Mouse (Mus musculus) hindbrain, postnatal 0 days (tissue): ENCODE results near the gene Gdnf. TPM values are rescaled to one million over a fixed set of nuclear protein-coding genes. Genes with fewer than 3 reads are reported as not detected.

ENCODE experiments used
- ATAC-seq: fragments of 200-750 bp; cut with Nextera tagmentation; 2 replicates; pipeline ENCODE4 v1.8.0; 2017; ENCODE audit warnings: mild to moderate bottlenecking, moderate TSS enrichment, moderate library complexity
- DNase-seq: peaks from one replicate; pipeline ENCODE4 v3.0.0-alpha.2; 2015; ENCODE audit warnings: low spot score
- H3K27ac ChIP-seq: fragments of 300-500 bp; sonication (generic); 2 replicates; pipeline ENCODE4 v1.5.1; 2014; ENCODE audit warnings: mild to moderate bottlenecking
- H3K27me3 ChIP-seq: fragments of 300-500 bp; sonication (generic); 2 replicates; pipeline ENCODE4 v1.6.1; 2014; ENCODE audit warnings: low read length, mixed read lengths; ENCODE audit not compliant: insufficient read depth
- H3K36me3 ChIP-seq: fragments of 300-500 bp; sonication (generic); 2 replicates; pipeline ENCODE4 v1.6.1; 2014; ENCODE audit warnings: low read length, mixed read lengths; ENCODE audit not compliant: insufficient read depth
- H3K4me1 ChIP-seq: fragments of 300-500 bp; sonication (generic); 2 replicates; pipeline ENCODE4 v1.6.1; 2014; ENCODE audit warnings: antibody characterized with exemption, low read length, mixed read lengths; ENCODE audit not compliant: insufficient read depth
- H3K4me2 ChIP-seq: fragments of 300-500 bp; sonication (generic); 2 replicates; pipeline ENCODE4 v1.6.1; 2014; ENCODE audit warnings: low read depth, mild to moderate bottlenecking, low read length, moderate library complexity, mixed read lengths
- H3K4me3 ChIP-seq: fragments of 300-500 bp; sonication (generic); 2 replicates; pipeline ENCODE4 v1.5.1; 2014; ENCODE audit warnings: low read length
- H3K9ac ChIP-seq: fragments of 300-500 bp; sonication (generic); replicated peaks from 2 replicates; pipeline ENCODE4 v1.6.1; 2014; ENCODE audit warnings: mild to moderate bottlenecking, low read length, moderate library complexity, mixed read lengths
- H3K9me3 ChIP-seq: fragments of 300-500 bp; sonication (generic); 2 replicates; pipeline ENCODE4 v1.6.1; 2016; ENCODE audit warnings: low read length, mixed read lengths
- CTCF ChIP-seq: IDR thresholded peaks from 2 replicates; pipeline ENCODE4 v1.5.1; 2016; ENCODE audit warnings: antibody characterized with exemption, control low read depth, low read depth
- WGBS: fragments of 180-500 bp; shearing (Covaris S2); extraction: QIAGEN DNeasy Blood & Tissue Kit; methylation state at CpG from one replicate; pipeline ENCODE4 v1.1.7; 2014; 5-methylcytosine and 5-hydroxymethylcytosine counted together
- polyA plus RNA-seq: library from polyadenylated mRNA; unstranded; fragments of >200 nt; fragmentation: Nextera tagmentation; extraction: Ambion mirVana; gene quantifications from 2 replicates; pipeline ENCODE4 v1.2.1, GENCODE M21; 2015
- total RNA-seq: library from RNA; depleted of rRNA; stranded (reverse); fragments of >200 nt; gene quantifications from 2 replicates; pipeline ENCODE4 v1.2.3, GENCODE M21; 2014

Gdnf gene
- total and polyA plus RNA-seq, 2 experiments from 2014 or later = 0.18 to 0.47 TPM

GRCm38 (mm10) chr15:7857418-7857817 is 46.8 kb downstream of the Gdnf start:
- 69% methylated on average over 13 of the region's 13 CpGs for WGBS
- no peaks in the 10 kb centered on the region for H3K27me3 ChIP-seq
- no peak overlapping the region for H3K4me2 ChIP-seq
- DNase-seq (no peak), ATAC-seq (no peak)
- no peak overlapping the region for H3K27ac ChIP-seq
- no peak for TF ChIP-seq CTCF
- H3K9me3 ChIP-seq = no peaks in the 10 kb centered on the region
- no peak overlapping the region for H3K4me3 ChIP-seq
- no peaks in the 10 kb centered on the region for H3K36me3 ChIP-seq
- H3K4me1 ChIP-seq = no peaks in the 10 kb centered on the region
- H3K9ac ChIP-seq = no peak overlapping the region

DNA sequence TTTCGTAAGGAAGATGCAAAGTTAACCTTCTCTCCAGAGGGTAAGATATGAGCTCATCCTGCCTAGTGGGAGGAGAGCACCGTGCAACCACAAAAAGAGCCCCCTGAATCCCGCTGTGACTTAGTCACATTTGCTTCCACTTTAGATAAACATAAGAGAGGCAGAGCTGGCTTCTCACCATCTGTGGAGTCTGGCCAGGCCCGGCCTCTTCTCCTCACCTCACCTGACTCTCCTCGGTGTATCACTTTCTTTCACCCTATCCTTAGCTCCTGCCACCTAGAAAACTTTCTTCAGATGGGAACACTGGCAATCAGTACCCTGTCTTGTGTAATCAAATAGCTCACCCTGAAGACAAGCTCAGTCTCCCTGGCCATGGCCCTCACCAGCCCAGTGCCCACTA is 48.2 kb downstream of the Gdnf start:
- DNase-seq = no peak
- WGBS = 74% methylated on average over 5 of the region's 5 CpGs
- Histone ChIP-seq H3K9me3 (no peaks in the 10 kb centered on the region), H3K27me3 (no peaks in the 10 kb centered on the region), H3K27ac (no peak overlapping the region), H3K4me1 (no peaks in the 10 kb centered on the region), H3K4me2 (no peak overlapping the region), H3K9ac (no peak overlapping the region), H3K4me3 (no peak overlapping the region), H3K36me3 (no peaks in the 10 kb centered on the region)
- no peak for TF ChIP-seq CTCF
- no peak for ATAC-seq

DNA sequence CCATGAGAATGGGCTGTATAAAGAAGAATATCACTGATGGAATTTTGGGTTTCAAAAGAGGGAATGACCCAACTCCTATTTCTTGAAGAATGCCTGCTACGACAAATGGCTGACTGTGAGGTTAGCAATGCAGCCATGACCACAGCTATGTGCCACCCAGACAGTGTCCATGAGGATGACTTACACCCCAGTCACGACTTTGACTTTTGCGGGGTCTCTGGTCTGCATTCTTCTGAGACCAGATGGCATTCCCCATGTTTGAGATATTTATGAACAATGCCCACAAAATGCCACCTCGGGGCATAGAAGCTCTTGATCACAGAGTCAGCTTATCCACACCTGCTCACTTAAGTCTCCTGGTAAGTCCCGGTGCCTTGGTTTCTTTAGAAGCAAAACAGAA is 52.2 kb downstream of the Gdnf start:
- TF ChIP-seq CTCF = no peak
- Histone ChIP-seq H3K36me3 (no peaks in the 10 kb centered on the region), H3K4me1 (no peaks in the 10 kb centered on the region), H3K4me2 (no peak overlapping the region), H3K9me3 (no peaks in the 10 kb centered on the region), H3K4me3 (no peak overlapping the region), H3K9ac (no peak overlapping the region), H3K27me3 (no peaks in the 10 kb centered on the region), H3K27ac (no peak overlapping the region)
- DNase-seq (no peak), ATAC-seq (no peak)
- WGBS = 91% methylated on average over 5 of the region's 5 CpGs

- H3K4me1 ChIP-seq = no peaks in the 10 kb centered on the region
- H3K4me3 ChIP-seq = no peak overlapping the region
- no peak overlapping the region for H3K9ac ChIP-seq
- ATAC-seq = peak; percentile 49; the same call in 1 of the 2 replicates
- no peak overlapping the region for H3K4me2 ChIP-seq
- H3K27ac ChIP-seq = no peak overlapping the region
- 45% methylated on average over 5 of the region's 5 CpGs for WGBS
- H3K36me3 ChIP-seq = no peaks in the 10 kb centered on the region
- TF ChIP-seq CTCF = no peak
- no peak for DNase-seq
- no peaks in the 10 kb centered on the region for H3K9me3 ChIP-seq
- no peaks in the 10 kb centered on the region for H3K27me3 ChIP-seq
Observed at GRCm38 (mm10) chr15:7863328-7863727, 52.7 kb downstream of the Gdnf start.

DNA sequence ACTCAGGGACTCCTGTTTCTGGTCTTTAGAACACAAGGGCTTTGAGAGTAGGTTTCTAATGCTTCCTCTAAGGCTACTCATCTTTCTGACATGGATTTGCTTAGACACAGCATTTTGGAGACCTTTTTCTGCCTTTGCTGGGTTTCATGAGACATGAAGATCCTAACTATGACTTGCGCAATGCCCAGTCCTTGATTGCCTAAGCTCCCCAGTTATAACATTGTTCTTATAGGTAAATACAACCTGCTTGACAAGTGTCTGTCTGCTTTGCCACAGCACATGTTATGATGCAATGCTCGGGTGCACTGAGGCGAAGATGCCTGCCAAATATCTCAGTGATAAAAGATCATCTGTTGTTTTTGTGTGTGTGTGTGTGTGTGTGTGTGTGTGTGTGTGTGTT is 54.7 kb downstream of the Gdnf start:
- H3K4me2 ChIP-seq = no peak overlapping the region
- DNase-seq = no peak
- no peaks in the 10 kb centered on the region for H3K27me3 ChIP-seq
- 91% methylated on average over 3 of the region's 3 CpGs for WGBS
- no peaks in the 10 kb centered on the region for H3K36me3 ChIP-seq
- no peaks in the 10 kb centered on the region for H3K9me3 ChIP-seq
- ATAC-seq = no peak
- H3K9ac ChIP-seq = no peak overlapping the region
- no peaks in the 10 kb centered on the region for H3K4me1 ChIP-seq
- no peak for TF ChIP-seq CTCF
- no peak overlapping the region for H3K4me3 ChIP-seq
- no peak overlapping the region for H3K27ac ChIP-seq

DNA sequence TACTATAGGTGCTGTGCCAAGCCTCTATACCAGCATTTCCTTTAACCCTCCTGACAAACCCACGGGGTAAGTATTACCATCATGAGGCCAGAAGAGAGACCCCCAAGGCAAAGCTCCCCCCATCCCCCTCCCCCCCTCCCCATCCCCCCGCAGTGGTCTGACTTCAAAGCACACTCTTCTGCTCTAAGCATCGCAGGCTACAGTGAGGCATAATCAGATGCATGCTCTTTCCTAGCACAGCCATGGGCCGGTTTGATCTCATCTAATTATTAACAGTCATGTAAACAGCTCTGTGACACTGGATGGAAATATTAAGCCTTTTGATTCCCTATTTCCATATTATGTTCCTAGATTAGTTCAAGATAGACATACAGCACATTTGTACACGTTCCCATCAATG is 61.8 kb downstream of the Gdnf start:
- 59% methylated on average over 5 of the region's 5 CpGs for WGBS

DNA sequence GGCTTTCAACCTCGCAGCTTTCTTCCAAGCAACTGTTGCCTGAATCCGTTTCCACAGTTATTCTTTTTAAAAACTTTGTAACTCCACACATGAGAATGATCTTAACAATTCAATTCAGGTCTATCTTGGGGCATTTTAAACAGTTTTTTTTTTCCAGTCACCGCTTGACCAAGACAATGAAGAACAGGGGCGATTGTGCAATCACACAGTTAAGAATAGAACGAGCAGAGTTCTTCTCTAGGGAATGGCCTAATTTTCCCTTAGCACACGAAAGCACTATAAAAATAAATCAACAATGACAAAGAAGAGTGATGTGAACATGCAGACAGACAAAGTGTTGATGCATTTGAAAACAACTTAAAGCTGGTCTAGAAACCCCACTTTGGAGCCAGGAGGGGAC is 65.2 kb downstream of the Gdnf start:
- 76% methylated on average over 6 of the region's 6 CpGs for WGBS
- H3K4me3 ChIP-seq = no peak overlapping the region
- no peaks in the 10 kb centered on the region for H3K36me3 ChIP-seq
- DNase-seq (no peak), ATAC-seq (no peak)
- no peak overlapping the region for H3K27ac ChIP-seq
- no peaks in the 10 kb centered on the region for H3K9me3 ChIP-seq
- H3K9ac ChIP-seq = no peak overlapping the region
- no peak overlapping the region for H3K4me2 ChIP-seq
- no peaks in the 10 kb centered on the region for H3K27me3 ChIP-seq
- TF ChIP-seq CTCF = no peak
- no peaks in the 10 kb centered on the region for H3K4me1 ChIP-seq

More for the DNA sequence above, 61.8 kb downstream of the Gdnf start:
- no peak for TF ChIP-seq CTCF
- H3K9me3 ChIP-seq = no peaks in the 10 kb centered on the region
- H3K27ac ChIP-seq = no peak overlapping the region
- no peaks in the 10 kb centered on the region for H3K36me3 ChIP-seq
- no peak overlapping the region for H3K4me3 ChIP-seq
- DNase-seq (no peak), ATAC-seq (no peak)
- no peak overlapping the region for H3K4me2 ChIP-seq
- H3K4me1 ChIP-seq = no peaks in the 10 kb centered on the region
- H3K9ac ChIP-seq = no peak overlapping the region
- H3K27me3 ChIP-seq = no peaks in the 10 kb centered on the region
